Mouse (Mus musculus) MEL (cell line): Measurements from ENCODE around the gene A3galt2. TPM values are rescaled to one million over a fixed set of nuclear protein-coding genes. Genes with fewer than 3 reads are reported as not detected.

Experiments
- DNase-seq: peaks from one replicate; pipeline ENCODE4 v3.0.0; 2011; ENCODE audit warnings: low read depth, low spot score
- H3K27ac ChIP-seq: 2 replicates; pipeline ENCODE4 v1.5.1; 2012; ENCODE audit warnings: low read depth, mild to moderate bottlenecking, control low read depth, low read length, moderate library complexity; ENCODE audit not compliant: control insufficient read depth
- H3K27me3 ChIP-seq, 2 experiments: fragments of 150-350 bp in 1 of 2; sonication (generic) in 1 of 2; 2 replicates each; pipeline ENCODE4 v1.6.1; 2012; ENCODE audit warnings: low read length in 2 of 2, mild to moderate bottlenecking in 2 of 2, improper control_type of control experiment in 1 of 2, moderate library complexity in 1 of 2; ENCODE audit not compliant: insufficient read depth in 2 of 2, control insufficient read depth in 1 of 2
- H3K36me3 ChIP-seq, 2 experiments: 2 replicates each; pipeline ENCODE4 v1.6.1; 2012 to 2014; ENCODE audit warnings: low read length in 2 of 2, improper control_type of control experiment in 1 of 2, inconsistent platforms in 1 of 2, mild to moderate bottlenecking in 1 of 2; ENCODE audit not compliant: insufficient read depth in 2 of 2, control insufficient read depth in 1 of 2
- H3K4me1 ChIP-seq, 2 experiments: fragments of 150-350 bp in 1 of 2; sonication (generic) in 1 of 2; 2 replicates each; pipeline ENCODE4 v1.6.1; 2012; ENCODE audit warnings: low read length in 2 of 2, improper control_type of control experiment in 1 of 2, mild to moderate bottlenecking in 1 of 2; ENCODE audit not compliant: insufficient read depth in 2 of 2, control insufficient read depth in 1 of 2
- H3K4me3 ChIP-seq, 2 experiments: fragments of 150-350 bp in 1 of 2; sonication (generic) in 1 of 2; 2 replicates each; pipeline ENCODE4 v1.5.1; 2012; ENCODE audit warnings: low read depth in 2 of 2, low read length in 2 of 2, mild to moderate bottlenecking in 2 of 2, moderate library complexity in 2 of 2, control low read depth in 1 of 2, improper control_type of control experiment in 1 of 2; ENCODE audit not compliant: control insufficient read depth in 1 of 2, insufficient read depth in 1 of 2
- H3K79me2 ChIP-seq: 2 replicates; pipeline ENCODE4 v1.6.1; 2012; ENCODE audit warnings: mild to moderate bottlenecking, low read length, moderate library complexity; ENCODE audit not compliant: control insufficient read depth, poor library complexity, insufficient read depth
- H3K9ac ChIP-seq: 2 replicates; pipeline ENCODE4 v1.6.1; 2012; ENCODE audit warnings: low read depth, mild to moderate bottlenecking, control low read depth, low read length, moderate library complexity; ENCODE audit not compliant: control insufficient read depth, poor library complexity, severe bottlenecking
- H3K9me3 ChIP-seq: fragments of 150-350 bp; sonication (generic); replicated peaks from 2 replicates; pipeline ENCODE4 v1.6.1; 2012; ENCODE audit warnings: mild to moderate bottlenecking, low read length, improper control_type of control experiment, moderate library complexity; ENCODE audit not compliant: insufficient read depth
- CHD1 ChIP-seq: IDR thresholded peaks from 2 replicates; pipeline ENCODE4 v1.6.1; 2012; ENCODE audit warnings: low read depth, mild to moderate bottlenecking, inconsistent platforms, low read length, improper control_type of control experiment
- CHD2 ChIP-seq: IDR thresholded peaks from 2 replicates; pipeline ENCODE4 v1.6.1; 2011; ENCODE audit warnings: low read length, improper control_type of control experiment
- CTCF ChIP-seq, 3 experiments: IDR thresholded peaks in 2 of 3; conservative IDR thresholded peaks in 1 of 3; 2 replicates each; pipeline ENCODE4 v1.5.1; 2011 to 2012; ENCODE audit warnings: low read length in 3 of 3, low read depth in 2 of 3, mild to moderate bottlenecking in 2 of 3, improper control_type of control experiment in 1 of 3, inconsistent platforms in 1 of 3, mixed read lengths in 1 of 3, moderate library complexity in 1 of 3; ENCODE audit not compliant: control insufficient read depth in 1 of 3, insufficient read depth in 1 of 3, poor library complexity in 1 of 3, severe bottlenecking in 1 of 3
- EP300 ChIP-seq, 2 experiments: IDR thresholded peaks; 2 replicates each; pipeline ENCODE4 v1.6.1; 2011; ENCODE audit warnings: improper control_type of control experiment in 2 of 2, low read length in 2 of 2, low read depth in 1 of 2, mild to moderate bottlenecking in 1 of 2
- GABPA ChIP-seq: IDR thresholded peaks from 2 replicates; pipeline ENCODE4 v1.6.1; 2012; ENCODE audit warnings: low read depth, mild to moderate bottlenecking, inconsistent platforms, low read length, improper control_type of control experiment, moderate library complexity
- JUND ChIP-seq: IDR thresholded peaks from 2 replicates; pipeline ENCODE4 v1.6.1; 2011; ENCODE audit warnings: low read depth, mild to moderate bottlenecking, improper control_type of control experiment, low read length
- MAFK ChIP-seq: IDR thresholded peaks from 2 replicates; pipeline ENCODE4 v1.6.1; 2011; ENCODE audit warnings: low read depth, mild to moderate bottlenecking, low read length, improper control_type of control experiment, borderline replicate concordance
- MYB ChIP-seq: IDR thresholded peaks from 2 replicates; pipeline ENCODE4 v1.6.1; 2011; ENCODE audit warnings: mild to moderate bottlenecking, low read depth, low read length, improper control_type of control experiment
- POLR2A ChIP-seq, 2 experiments: IDR thresholded peaks; 2 replicates each; pipeline ENCODE4 v1.6.1; 2011 to 2012; ENCODE audit warnings: low read length in 2 of 2, mild to moderate bottlenecking in 2 of 2, control low read depth in 1 of 2, improper control_type of control experiment in 1 of 2, low read depth in 1 of 2, moderate library complexity in 1 of 2; ENCODE audit not compliant: control insufficient read depth in 1 of 2, insufficient read depth in 1 of 2, poor library complexity in 1 of 2
- RCOR1 ChIP-seq: IDR thresholded peaks from 2 replicates; pipeline ENCODE4 v1.6.1; 2012; ENCODE audit warnings: low read depth, mild to moderate bottlenecking, inconsistent platforms, low read length, improper control_type of control experiment
- SIN3A ChIP-seq: IDR thresholded peaks from 2 replicates; pipeline ENCODE4 v1.6.1; 2012; ENCODE audit warnings: low read length, improper control_type of control experiment, inconsistent platforms
- TBP ChIP-seq: IDR thresholded peaks from 2 replicates; pipeline ENCODE4 v1.8.0; 2011; ENCODE audit warnings: low read depth, low read length, improper control_type of control experiment
- ZC3H11A ChIP-seq: IDR thresholded peaks from 2 replicates; pipeline ENCODE4 v1.6.1; 2012; ENCODE audit warnings: low read depth, mild to moderate bottlenecking, inconsistent platforms, low read length, improper control_type of control experiment
- polyA plus RNA-seq, 2 experiments: library from polyadenylated mRNA; stranded (reverse) in 1 of 2; unstranded in 1 of 2; fragments of >175 nt in 1 of 2; fragments of >200 nt in 1 of 2; gene quantifications; 2 replicates each; pipeline versions ENCODE4 v1.2.1 to v1.2.4; 2012; ENCODE audit warnings: low replicate concordance in 2 of 2, low read depth in 1 of 2; ENCODE audit not compliant: insufficient read length in 2 of 2, insufficient read depth in 1 of 2, missing spikeins in 1 of 2
- total RNA-seq: library from RNA; depleted of rRNA; stranded (reverse); fragments of 300-350 nt; gene quantifications from 2 replicates; pipeline ENCODE4 v1.2.3, GENCODE M21; 2012

The A3galt2 gene
- total and polyA plus RNA-seq, 3 experiments, result 0.06 TPM; not detected in 2

- H3K27me3 ChIP-seq, result no peaks in the 10 kb centered on the region
- H3K9me3 ChIP-seq, result no peaks in the 10 kb centered on the region
- H3K4me3 ChIP-seq, result peak overlapping the region in 1 of 2 experiments; percentile 98; a peak in 2 of 4 replicates
- peaks cover 2 to 21% of the 10 kb centered on the region in 2 experiments; a peak in 3 of 4 replicates for H3K36me3 ChIP-seq
- H3K9ac ChIP-seq, result peak overlapping the region; percentile 3
- TF ChIP-seq ZC3H11A (no peak), CTCF (IDR thresholded peaks at IDR 0.05 in 2 of 3, conservative IDR thresholded peaks at IDR 0.05 in 1 of 3; ENCODE audit: control insufficient read depth in 1 of 3, insufficient read depth in 1 of 3, low read depth in 2 of 3, low read length in 3 of 3, poor library complexity in 1 of 3, severe bottlenecking in 1 of 3) (no peak), CHD1 (no peak), GABPA (no peak)
- TF ChIP-seq, all 39 proteins: peak for 0
- Histone ChIP-seq H3K4me1 (peaks cover 9 to 22% of the 10 kb centered on the region in 2 experiments; a peak in 3 of 4 replicates), H3K79me2 (peaks cover 32% of the 10 kb centered on the region), H3K27ac (no peak overlapping the region)
- no peak for DNase-seq
Measured at GRCm38 (mm10) chr4:128729033-128729708, 26.0 kb upstream of the A3galt2 start.

GRCm38 (mm10) chr4:128729709-128730037 lies 25.5 kb upstream of the A3galt2 start:
- TF ChIP-seq MYB, result no peak
- no peak for TF ChIP-seq MAFK
- TF ChIP-seq RCOR1, result 0 out of 2 replicates have a peak, but pooled peaks have one; percentile 23
- TF ChIP-seq JUND, result no peak
- 0 out of 4 replicates have a peak, but pooled peaks of 1 of the 2 experiments have one; percentile 27 for TF ChIP-seq EP300 (IDR thresholded peaks at IDR 0.05; ENCODE audit: low read depth in 1 of 2, low read length in 2 of 2)
- Histone ChIP-seq H3K27me3 (no peaks in the 10 kb centered on the region), H3K36me3 (peaks cover 2 to 24% of the 10 kb centered on the region in 2 experiments), H3K4me3 (no peak overlapping the region), H3K9me3 (no peaks in the 10 kb centered on the region), H3K27ac (no peak overlapping the region), H3K9ac (no peak overlapping the region), H3K79me2 (peaks cover 33% of the 10 kb centered on the region), H3K4me1 (peaks cover 9 to 25% of the 10 kb centered on the region in 2 experiments; a peak in 3 of 4 replicates)
- DNase-seq, result no peak

- H3K4me3 ChIP-seq, result no peak overlapping the region
- H3K79me2 ChIP-seq, result peaks cover 33% of the 10 kb centered on the region
- no peaks in the 10 kb centered on the region for H3K9me3 ChIP-seq
- H3K4me1 ChIP-seq, result peaks cover 9 to 25% of the 10 kb centered on the region in 2 experiments; a peak in 3 of 4 replicates
- H3K36me3 ChIP-seq, result peaks cover 2 to 24% of the 10 kb centered on the region in 2 experiments
- no peak overlapping the region for H3K27ac ChIP-seq
- no peak overlapping the region for H3K9ac ChIP-seq
- no peaks in the 10 kb centered on the region for H3K27me3 ChIP-seq
- DNase-seq, result no peak
- TF ChIP-seq GABPA (no peak), CTCF (IDR thresholded peaks at IDR 0.05 in 2 of 3, conservative IDR thresholded peaks at IDR 0.05 in 1 of 3; ENCODE audit: control insufficient read depth in 1 of 3, insufficient read depth in 1 of 3, low read depth in 2 of 3, low read length in 3 of 3, poor library complexity in 1 of 3, severe bottlenecking in 1 of 3) (no peak), ZC3H11A (no peak), POLR2A (IDR thresholded peaks at IDR 0.05; ENCODE audit: control insufficient read depth in 1 of 2, insufficient read depth in 1 of 2, low read depth in 1 of 2, low read length in 2 of 2, poor library complexity in 1 of 2) (no peak), TBP (no peak), CHD2 (no peak), SIN3A (no peak)
Measured at GRCm38 (mm10) chr4:128730271-128730670, 24.9 kb upstream of the A3galt2 start.
